Mouse (Mus musculus) brain, embryonic 14.5 days (tissue): ENCODE data around the gene Apoe. TPM values are rescaled to one million over a fixed set of nuclear protein-coding genes. Genes with fewer than 3 reads are reported as not detected.
"Not testable (repeated sequence)": the region's sequence is repeated elsewhere in the genome, so short reads cannot be mapped to it uniquely, and the experiment has no call there.

Source experiments
- DNase-seq: peaks from one replicate; pipeline ENCODE4 v3.0.0-alpha.2; 2011; ENCODE audit warnings: low read depth
- CTCF ChIP-seq: fragments of 200-500 bp; IDR thresholded peaks from 2 replicates; pipeline ENCODE4 v1.5.1; 2012; ENCODE audit warnings: inconsistent platforms, mild to moderate bottlenecking, moderate library complexity, borderline replicate concordance; ENCODE audit not compliant: insufficient read depth, insufficient read length; ENCODE audit errors: extremely low read depth
- POLR2A ChIP-seq: fragments of 200-500 bp; IDR thresholded peaks from 2 replicates; pipeline ENCODE4 v1.6.1; 2012; ENCODE audit warnings: mild to moderate bottlenecking, inconsistent platforms, borderline replicate concordance; ENCODE audit not compliant: poor library complexity, insufficient read depth, insufficient read length, severe bottlenecking; ENCODE audit errors: extremely low read depth
- polyA plus RNA-seq: library from polyadenylated mRNA; depleted of rRNA; stranded (reverse); fragments of >200 nt; gene quantifications from 2 replicates; pipeline ENCODE4 v1.2.3, GENCODE M21; 2012

Gene Apoe
- polyA plus RNA-seq, 1 experiment, result 295 TPM

- TF ChIP-seq CTCF, result no peak
- no peak for TF ChIP-seq POLR2A
- no peak for DNase-seq
Measured at GRCm38 (mm10) chr7:19695881-19696280, 3.1 kb downstream of the Apoe start.

DNA sequence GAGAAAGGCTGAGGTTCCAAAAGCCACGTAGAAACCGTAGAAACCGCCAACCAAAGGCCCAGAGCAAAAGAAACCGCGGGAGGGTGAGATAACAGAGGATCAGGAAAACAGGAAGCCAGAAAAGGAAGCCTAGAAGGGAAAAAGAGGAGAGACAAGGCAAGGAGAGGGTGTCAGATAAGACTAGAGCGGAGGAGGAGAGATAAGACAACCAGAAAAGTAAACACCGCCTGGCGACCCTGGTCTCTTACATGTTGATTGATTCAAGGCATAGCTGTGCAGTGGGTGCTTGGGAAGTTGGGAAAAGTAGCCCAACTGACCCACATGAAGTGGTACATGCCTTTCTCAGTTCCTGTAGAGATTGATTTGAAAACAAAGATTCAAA, 3.8 kb downstream of the Apoe start:
- TF ChIP-seq POLR2A (no peak), CTCF (no peak)
- DNase-seq, result no peak

DNA sequence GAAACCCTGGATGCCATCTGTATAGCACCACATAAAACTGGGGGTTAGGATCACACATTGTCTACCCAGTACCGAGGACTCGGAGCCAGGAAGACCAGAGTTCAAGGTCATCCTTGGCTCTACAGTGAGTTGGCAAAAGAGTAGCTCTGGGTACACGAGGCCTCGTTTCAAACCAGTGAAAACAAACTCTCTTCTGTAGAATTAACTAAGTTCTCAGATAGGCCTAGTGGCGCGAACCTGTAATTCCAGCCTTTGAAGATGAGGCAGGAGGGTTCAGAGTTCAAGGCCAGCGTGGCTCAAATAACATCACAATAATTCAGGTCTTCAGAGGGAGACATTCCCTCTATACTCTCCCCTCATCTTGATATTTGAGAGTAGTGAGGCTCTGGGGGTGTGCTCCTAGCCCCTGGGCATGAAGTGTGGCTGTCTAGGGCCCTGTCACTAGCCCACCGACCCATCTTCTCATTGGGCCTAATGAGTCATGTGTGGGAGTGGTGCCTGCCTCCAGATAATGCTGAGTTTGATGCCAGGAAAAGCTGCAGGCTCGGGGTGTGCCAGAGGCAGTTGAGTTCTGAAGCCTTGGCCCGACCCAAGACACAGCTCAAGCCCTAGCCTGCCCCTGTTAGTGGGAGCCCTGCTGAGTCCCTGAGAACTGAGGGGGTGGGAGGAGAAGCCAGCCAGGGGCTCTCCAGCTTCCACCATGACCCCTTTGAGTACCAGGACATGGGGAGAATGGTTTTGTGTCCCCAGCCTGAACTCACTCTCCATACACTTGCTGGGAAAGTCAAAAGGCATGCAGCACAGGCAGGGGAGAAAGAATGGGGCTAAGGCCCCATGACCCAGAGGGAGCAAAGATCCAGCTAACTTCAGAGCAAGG, 4.4 kb downstream of the Apoe start:
- DNase-seq, result no peak

DNA sequence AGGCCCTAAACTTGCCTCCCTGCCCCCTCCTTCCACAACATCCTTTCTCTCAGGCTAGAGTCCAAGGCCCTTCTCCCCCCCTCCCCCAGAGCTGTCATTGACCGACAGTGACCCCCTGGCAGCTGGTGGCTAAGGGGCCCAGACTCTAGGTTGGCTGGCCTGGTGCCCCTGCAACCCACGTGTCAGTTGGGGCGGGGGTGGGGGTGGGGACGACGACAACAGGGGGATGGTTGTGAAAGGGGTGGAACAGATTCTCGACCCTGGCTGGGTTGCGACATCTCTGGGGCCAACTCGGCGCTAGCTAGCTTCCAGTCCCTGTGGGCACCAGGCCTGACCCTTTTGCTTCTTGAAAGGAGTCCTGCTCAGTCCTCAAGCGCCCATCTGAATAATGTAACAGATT, 5.6 kb downstream of the Apoe start:
- TF ChIP-seq POLR2A, result no peak
- no peak for TF ChIP-seq CTCF
- DNase-seq, result peak; percentile 27

More for the DNA sequence above, 4.4 kb downstream of the Apoe start:
- TF ChIP-seq CTCF (no peak), POLR2A (no peak)

- TF ChIP-seq CTCF (no peak), POLR2A (no peak)
Measured at GRCm38 (mm10) chr7:19691873-19692865, 6.8 kb downstream of the Apoe start, which contains the start of gene Apoc1. Apoc1 (minus strand) TSS chr7:19692660.

GRCm38 (mm10) chr7:19691434-19691833, 7.6 kb downstream of the Apoe start:
- no peak for DNase-seq
- TF ChIP-seq CTCF, result no peak
- no peak for TF ChIP-seq POLR2A

More at GRCm38 (mm10) chr7:19691873-19692865, 6.8 kb downstream of the Apoe start, which contains the start of gene Apoc1:
- DNase-seq, result no peak

- no peak for DNase-seq
- no peak for TF ChIP-seq CTCF
- no peak for TF ChIP-seq POLR2A
Measured at GRCm38 (mm10) chr7:19690845-19691244, 8.1 kb downstream of the Apoe start.

GRCm38 (mm10) chr7:19688611-19689010, 10.4 kb downstream of the Apoe start:
- TF ChIP-seq POLR2A, result no peak
- TF ChIP-seq CTCF, result no peak
- no peak for DNase-seq

GRCm38 (mm10) chr7:19688101-19688500, 10.9 kb downstream of the Apoe start:
- TF ChIP-seq POLR2A (no peak), CTCF (no peak)
- DNase-seq, result no peak

GRCm38 (mm10) chr7:19686927-19687583, 11.9 kb downstream of the Apoe start:
- DNase-seq, result not testable (repeated sequence)

- no peak for TF ChIP-seq CTCF
- TF ChIP-seq POLR2A, result no peak
- no peak for DNase-seq
Measured at GRCm38 (mm10) chr7:19686521-19686920, 12.5 kb downstream of the Apoe start.

GRCm38 (mm10) chr7:19685374-19685773, 13.6 kb downstream of the Apoe start:
- DNase-seq, result no peak
- TF ChIP-seq POLR2A, result no peak
